Mouse (Mus musculus): ENCODE measurements at regions not wholly inside any gene's neighbourhood (a gene's known extent, or its start where the extent isn't known, plus 50 kb on each side); places are given as distances from the start of the nearest gene placed in this dataset.
"Not testable (repeated sequence)": the region's sequence is repeated elsewhere in the genome, so short reads cannot be mapped to it uniquely, and the experiment has no call there.

DNA sequence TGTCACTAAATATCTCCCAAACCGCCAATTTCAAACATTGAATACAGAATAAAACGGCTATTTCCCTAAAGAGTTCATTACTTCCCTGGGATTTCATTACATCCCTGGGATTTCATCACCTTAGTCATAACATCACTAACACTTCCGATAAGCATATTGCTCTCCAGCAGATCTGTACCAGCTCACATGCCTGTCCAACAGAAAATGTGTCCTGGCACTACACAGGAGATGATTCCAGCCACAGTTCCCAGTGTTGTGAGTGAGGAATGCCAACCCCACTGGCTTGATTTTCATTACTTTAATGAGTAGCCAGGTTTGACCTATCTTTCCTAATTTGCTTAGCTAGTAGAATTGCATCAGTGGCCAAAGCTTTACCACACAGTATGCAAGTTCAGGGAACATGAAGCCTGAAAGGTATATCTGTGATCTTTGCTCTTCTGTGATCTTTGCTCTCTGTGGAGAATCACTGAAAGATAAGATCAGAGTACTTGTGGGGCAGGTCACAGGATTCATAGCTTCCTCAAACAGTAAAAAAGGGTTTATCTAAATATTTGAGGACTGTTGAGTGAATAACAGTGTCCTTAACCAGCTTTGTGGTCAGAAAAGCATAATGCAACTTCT, 1115.5 kb upstream of the 1700009N14Rik start:
- 46% methylated on average over 3 of the region's 3 CpGs for WGBS
- Histone ChIP-seq H3K4me3 (no peak overlapping the region), H3K36me3 (no peaks in the 10 kb centered on the region), H3K9me3 (replicated peaks) (no peaks in the 10 kb centered on the region), H3K9ac (no peak overlapping the region), H3K4me1 (replicated peaks) (peaks cover 6% of the 10 kb centered on the region), H3K27me3 (no peaks in the 10 kb centered on the region), H3K4me2 (0 out of 2 replicates have a peak overlapping the region, but pooled peaks have one; percentile 15), H3K27ac (no peak overlapping the region)
- ATAC-seq (replicated peaks; ENCODE audit: insufficient number of reproducible peaks, insufficient read depth, low FRiP score, low read depth) = peak; percentile 69; the same call in 1 of the 2 replicates

- 26% methylated on average over 1 of the region's 1 CpGs for WGBS
- peak; percentile 50; the same call in 1 of the 2 replicates for ATAC-seq (replicated peaks; ENCODE audit: insufficient number of reproducible peaks, insufficient read depth, low FRiP score, low read depth)
Observed at GRCm38 (mm10) chr4:38335156-38335555, 1114.9 kb upstream of the 1700009N14Rik start.

GRCm38 (mm10) chr4:38371047-38371446, 1079.0 kb upstream of the 1700009N14Rik start:
- WGBS = 50% methylated on average over 1 of the region's 1 CpGs
- no peaks in the 10 kb centered on the region for H3K27me3 ChIP-seq

More at GRCm38 (mm10) chr4:38335156-38335555, 1114.9 kb upstream of the 1700009N14Rik start:
- no peak overlapping the region for H3K27ac ChIP-seq
- H3K4me2 ChIP-seq = 0 out of 2 replicates have a peak overlapping the region, but pooled peaks have one; percentile 15
- H3K4me1 ChIP-seq (replicated peaks) = peaks cover 6% of the 10 kb centered on the region
- H3K36me3 ChIP-seq = no peaks in the 10 kb centered on the region
- H3K4me3 ChIP-seq = no peak overlapping the region
- no peak overlapping the region for H3K9ac ChIP-seq
- no peaks in the 10 kb centered on the region for H3K27me3 ChIP-seq
- H3K9me3 ChIP-seq (replicated peaks) = no peaks in the 10 kb centered on the region

DNA sequence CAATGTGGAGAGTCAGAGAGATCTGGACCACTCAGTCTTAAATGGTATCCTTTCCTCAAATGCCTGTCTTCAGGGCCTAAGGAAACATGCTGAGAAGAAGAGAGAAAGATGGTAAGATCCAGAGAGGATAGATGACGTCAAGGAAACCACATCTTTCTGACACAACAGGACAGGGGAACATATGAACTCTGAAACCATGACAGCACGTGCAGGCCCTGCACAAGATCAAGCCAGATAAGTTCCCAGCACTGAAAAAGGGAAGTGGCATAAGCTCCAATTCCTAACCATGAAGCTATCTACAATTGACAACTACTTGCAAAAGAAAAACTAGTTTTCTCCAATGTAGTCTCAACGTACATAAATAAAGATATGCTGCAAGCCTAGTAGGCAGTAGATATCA, 1068.2 kb upstream of the 1700009N14Rik start:
- Histone ChIP-seq H3K27ac (no peak overlapping the region), H3K9me3 (replicated peaks) (no peaks in the 10 kb centered on the region), H3K4me3 (no peak overlapping the region), H3K9ac (no peak overlapping the region), H3K36me3 (no peaks in the 10 kb centered on the region), H3K4me2 (no peak overlapping the region), H3K4me1 (replicated peaks) (no peaks in the 10 kb centered on the region), H3K27me3 (no peaks in the 10 kb centered on the region)
- WGBS = 72% methylated on average over 3 of the region's 3 CpGs
- no peak for ATAC-seq (replicated peaks; ENCODE audit: insufficient number of reproducible peaks, insufficient read depth, low FRiP score, low read depth)

More at GRCm38 (mm10) chr4:38371047-38371446, 1079.0 kb upstream of the 1700009N14Rik start:
- Histone ChIP-seq H3K36me3 (no peaks in the 10 kb centered on the region), H3K4me2 (no peak overlapping the region), H3K9ac (no peak overlapping the region), H3K4me3 (no peak overlapping the region), H3K9me3 (replicated peaks) (no peaks in the 10 kb centered on the region), H3K4me1 (replicated peaks) (no peaks in the 10 kb centered on the region), H3K27ac (no peak overlapping the region)
- ATAC-seq (replicated peaks; ENCODE audit: insufficient number of reproducible peaks, insufficient read depth, low FRiP score, low read depth) = no peak

- H3K27me3 ChIP-seq = no peaks in the 10 kb centered on the region
- H3K9ac ChIP-seq = no peak overlapping the region
- no peaks in the 10 kb centered on the region for H3K4me1 ChIP-seq (replicated peaks)
- no peaks in the 10 kb centered on the region for H3K9me3 ChIP-seq (replicated peaks)
- H3K4me2 ChIP-seq = no peak overlapping the region
- H3K27ac ChIP-seq = no peak overlapping the region
- ATAC-seq (replicated peaks; ENCODE audit: insufficient number of reproducible peaks, insufficient read depth, low FRiP score, low read depth) = no peak
- no peak overlapping the region for H3K4me3 ChIP-seq
- H3K36me3 ChIP-seq = no peaks in the 10 kb centered on the region
Observed at GRCm38 (mm10) chr4:38396635-38397034, 1053.5 kb upstream of the 1700009N14Rik start.

GRCm38 (mm10) chr4:38435326-38435725, 1014.8 kb upstream of the 1700009N14Rik start:
- H3K4me3 ChIP-seq; H3K4me1 ChIP-seq (replicated peaks); H3K27me3 ChIP-seq; H3K27ac ChIP-seq; H3K9me3 ChIP-seq (replicated peaks); H3K36me3 ChIP-seq; H3K4me2 ChIP-seq; ATAC-seq (replicated peaks; ENCODE audit: insufficient number of reproducible peaks, insufficient read depth, low FRiP score, low read depth); H3K9ac ChIP-seq: not testable (repeated sequence)

DNA sequence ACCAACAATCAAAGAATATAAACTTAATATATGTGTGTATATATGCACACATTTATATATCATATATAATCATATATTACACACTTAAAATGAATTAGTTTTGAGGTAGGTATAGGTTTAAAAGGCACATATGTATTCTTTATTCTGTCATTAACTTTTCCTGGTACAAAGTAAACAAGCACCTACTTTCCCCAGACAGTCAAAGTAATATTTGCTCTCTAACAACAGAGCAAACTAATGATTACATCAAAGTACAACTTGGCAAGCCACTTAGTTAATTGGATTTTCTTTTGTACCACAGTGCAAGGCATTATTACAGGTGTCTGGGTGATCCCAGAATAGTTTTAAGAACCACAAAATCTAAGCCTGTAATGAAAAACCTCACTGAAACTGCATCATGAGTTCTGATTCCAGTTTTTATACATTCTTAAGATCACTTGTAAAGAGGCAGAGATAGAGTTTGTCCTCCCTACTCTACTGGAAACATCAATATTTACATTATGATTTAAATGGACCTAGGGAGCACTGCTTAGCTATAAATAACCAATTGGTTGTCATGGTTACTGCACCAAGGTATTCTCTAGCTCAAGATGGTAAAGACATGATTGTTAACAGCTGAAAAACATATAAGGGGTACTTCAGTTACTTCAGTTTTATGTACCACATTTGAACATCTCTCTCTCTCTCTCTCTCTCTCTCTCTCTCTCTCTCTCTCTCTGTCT, 988.5 kb upstream of the 1700009N14Rik start:
- no peaks in the 10 kb centered on the region for H3K4me1 ChIP-seq (replicated peaks)

DNA sequence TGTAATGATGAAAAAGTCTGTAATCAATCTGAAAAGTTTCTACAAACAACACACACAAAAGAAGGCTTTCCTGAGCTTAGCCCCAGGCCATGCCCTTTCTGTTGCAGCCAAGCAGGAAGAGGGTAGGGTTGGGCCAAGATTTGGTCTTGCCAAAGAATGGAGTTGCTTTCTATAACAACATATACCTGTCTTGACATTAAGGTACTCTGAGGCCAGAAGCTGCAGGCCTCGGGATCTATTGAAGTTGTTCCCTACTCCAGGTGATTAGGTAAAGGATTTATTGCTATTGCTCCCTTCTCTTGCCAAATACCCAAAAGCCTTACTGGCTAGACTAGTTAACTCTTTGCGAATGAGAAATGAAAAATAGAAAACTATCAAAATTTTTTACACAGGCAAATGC, 951.8 kb upstream of the 1700009N14Rik start:
- Histone ChIP-seq H3K27ac (no peak overlapping the region), H3K4me3 (no peak overlapping the region), H3K4me1 (replicated peaks) (no peaks in the 10 kb centered on the region), H3K9ac (no peak overlapping the region), H3K4me2 (no peak overlapping the region), H3K9me3 (replicated peaks) (no peaks in the 10 kb centered on the region), H3K27me3 (no peaks in the 10 kb centered on the region), H3K36me3 (no peaks in the 10 kb centered on the region)
- 71% methylated on average over 2 of the region's 2 CpGs for WGBS
- no peak for ATAC-seq (replicated peaks; ENCODE audit: insufficient number of reproducible peaks, insufficient read depth, low FRiP score, low read depth)

More for the DNA sequence above, 988.5 kb upstream of the 1700009N14Rik start:
- Histone ChIP-seq H3K36me3 (no peaks in the 10 kb centered on the region), H3K9me3 (replicated peaks) (no peaks in the 10 kb centered on the region), H3K27ac (no peak overlapping the region), H3K4me3 (no peak overlapping the region), H3K27me3 (no peaks in the 10 kb centered on the region), H3K4me2 (no peak overlapping the region), H3K9ac (no peak overlapping the region)
- no peak for ATAC-seq (replicated peaks; ENCODE audit: insufficient number of reproducible peaks, insufficient read depth, low FRiP score, low read depth)

DNA sequence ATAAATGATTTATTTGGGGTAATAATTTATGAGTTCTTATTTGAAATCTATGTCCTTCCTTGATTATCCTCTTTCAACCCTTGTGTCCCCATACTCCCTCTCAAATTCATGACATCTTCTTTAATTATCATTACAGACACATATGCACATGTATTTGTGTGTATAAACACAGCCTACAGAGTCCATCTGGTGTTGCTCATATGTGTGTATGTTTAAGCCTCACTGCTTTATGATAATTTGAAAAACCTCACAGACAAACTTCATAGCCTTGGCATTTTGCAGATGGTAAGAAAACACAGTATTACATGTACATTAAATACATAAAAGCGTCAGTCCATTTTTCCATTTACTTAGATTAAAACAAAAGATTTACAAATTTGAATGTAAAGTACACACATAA, 944.2 kb upstream of the 1700009N14Rik start:
- Histone ChIP-seq H3K9me3 (replicated peaks) (no peaks in the 10 kb centered on the region), H3K4me3 (no peak overlapping the region), H3K4me2 (no peak overlapping the region), H3K27me3 (no peaks in the 10 kb centered on the region), H3K36me3 (no peaks in the 10 kb centered on the region), H3K4me1 (replicated peaks) (no peaks in the 10 kb centered on the region), H3K27ac (no peak overlapping the region), H3K9ac (no peak overlapping the region)
- no peak for ATAC-seq (replicated peaks; ENCODE audit: insufficient number of reproducible peaks, insufficient read depth, low FRiP score, low read depth)
- whole genome bisulfite sequencing = 75% methylated on average over 1 of the region's 1 CpGs

- H3K4me2 ChIP-seq = no peak overlapping the region
- no peaks in the 10 kb centered on the region for H3K9me3 ChIP-seq (replicated peaks)
- 76% methylated on average over 3 of the region's 3 CpGs for WGBS
- H3K36me3 ChIP-seq = no peaks in the 10 kb centered on the region
- H3K9ac ChIP-seq = no peak overlapping the region
- no peaks in the 10 kb centered on the region for H3K27me3 ChIP-seq
- H3K27ac ChIP-seq = no peak overlapping the region
- ATAC-seq (replicated peaks; ENCODE audit: insufficient number of reproducible peaks, insufficient read depth, low FRiP score, low read depth) = no peak
- no peak overlapping the region for H3K4me3 ChIP-seq
- H3K4me1 ChIP-seq (replicated peaks) = no peaks in the 10 kb centered on the region
Observed at GRCm38 (mm10) chr4:38507202-38507601, 942.9 kb upstream of the 1700009N14Rik start.

GRCm38 (mm10) chr4:38519108-38519507, 931.0 kb upstream of the 1700009N14Rik start:
- Histone ChIP-seq H3K4me3 (no peak overlapping the region), H3K27ac (no peak overlapping the region), H3K9ac (no peak overlapping the region), H3K4me2 (no peak overlapping the region), H3K4me1 (replicated peaks) (no peaks in the 10 kb centered on the region), H3K27me3 (no peaks in the 10 kb centered on the region), H3K9me3 (replicated peaks) (no peaks in the 10 kb centered on the region), H3K36me3 (no peaks in the 10 kb centered on the region)
- no peak for ATAC-seq (replicated peaks; ENCODE audit: insufficient number of reproducible peaks, insufficient read depth, low FRiP score, low read depth)
- WGBS = 62% methylated on average over 3 of the region's 3 CpGs

All from heart, embryonic 15.5 days (tissue).